Mouse (Mus musculus): ENCODE measurements around the gene Zfp704.

DNA sequence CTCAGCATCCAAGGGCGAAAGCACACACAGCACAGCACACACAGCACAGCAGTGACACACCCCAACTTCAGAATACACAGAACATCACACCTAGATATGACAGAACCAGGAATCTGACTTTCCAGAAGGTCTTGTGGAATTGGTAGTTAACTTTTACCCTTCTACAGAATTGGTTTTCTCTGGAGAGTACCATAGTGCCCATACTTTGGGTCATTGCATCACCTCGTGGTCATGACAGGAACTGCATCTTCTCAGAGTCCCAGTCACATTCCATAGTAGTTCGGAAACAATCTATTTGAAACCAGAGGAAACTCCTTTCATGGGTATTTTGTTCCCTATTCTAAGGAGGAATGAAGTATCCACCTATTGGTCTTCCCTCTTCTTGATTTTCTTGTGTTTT, 143.6 kb downstream of the Zfp704 start:
- TF ChIP-seq CTCF (IDR thresholded peaks at IDR 0.05; ENCODE audit: control insufficient read depth, insufficient read depth, insufficient read length) (peak; percentile 57), MAX (IDR thresholded peaks at IDR 0.05) (no peak), CEBPB (IDR thresholded peaks at IDR 0.05; ENCODE audit: low read depth) (no peak), USF1 (IDR thresholded peaks at IDR 0.05; ENCODE audit: low read depth) (no peak)

Data from C2C12 (cell line).